Mouse (Mus musculus): ENCODE results near the gene Rhbdl1.

DNA sequence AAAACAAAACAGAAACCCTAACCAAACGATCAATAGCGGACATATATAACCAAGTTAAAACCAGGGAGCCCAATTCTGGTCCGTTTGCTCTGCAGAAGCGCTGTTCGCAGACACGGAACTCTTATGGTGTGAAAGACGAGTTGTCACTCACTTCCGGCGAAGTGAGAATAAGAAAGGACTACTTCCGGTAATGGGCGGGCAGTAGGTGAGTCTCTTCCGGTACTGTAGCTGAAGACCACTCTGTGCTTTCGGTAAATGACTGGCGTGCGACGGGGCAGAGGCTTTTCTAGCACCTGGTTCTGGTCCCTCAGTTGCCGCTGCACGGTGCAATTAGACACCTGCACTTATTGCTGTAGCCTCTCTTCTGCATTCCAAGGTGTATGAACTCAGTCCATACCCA is 13.6 kb downstream of the Rhbdl1 start, which contains the start of gene Wdr24:
- peak; percentile 82 for TF ChIP-seq HCFC1 (IDR thresholded peaks at IDR 0.05; ENCODE audit: borderline replicate concordance, insufficient read depth, low read length)
- TF ChIP-seq ZC3H11A (IDR thresholded peaks at IDR 0.05; ENCODE audit: borderline replicate concordance, low read depth, low read length): no peak
- no peak for TF ChIP-seq MAFK (IDR thresholded peaks at IDR 0.05; ENCODE audit: insufficient read depth, low read depth, low read length)
- no peak for TF ChIP-seq CHD2 (IDR thresholded peaks at IDR 0.05; ENCODE audit: low read depth, low read length)
- no peak for TF ChIP-seq ZNF384 (IDR thresholded peaks at IDR 0.05; ENCODE audit: low read depth, low read length)

All from ES-E14 (cell line).